Mouse (Mus musculus) heart, embryonic 14.5 days (tissue): Measurements from ENCODE around the gene Krt33a. TPM values are rescaled to one million over a fixed set of nuclear protein-coding genes. Genes with fewer than 3 reads are reported as not detected.

Experiments
- ATAC-seq: fragments of 200-750 bp; cut with Nextera tagmentation; 2 replicates; pipeline ENCODE4 v1.8.0; 2017; ENCODE audit warnings: low read depth, moderate TSS enrichment; ENCODE audit not compliant: insufficient number of reproducible peaks, insufficient read depth, low FRiP score
- H3K27ac ChIP-seq, 2 experiments: fragments of 200-500 bp in 1 of 2; fragments of 300-500 bp in 1 of 2; sonication (generic) in 1 of 2; replicated peaks in 1 of 2; 2 replicates each; pipeline ENCODE4 v1.5.1; 2012 to 2014; ENCODE audit warnings: low read depth in 2 of 2, low read length in 2 of 2, control low read depth in 1 of 2, mild to moderate bottlenecking in 1 of 2, mixed read lengths in 1 of 2; ENCODE audit not compliant: control insufficient read depth in 1 of 2, insufficient read depth in 1 of 2
- H3K27me3 ChIP-seq: fragments of 300-500 bp; sonication (generic); 2 replicates; pipeline ENCODE4 v1.6.1; 2014; ENCODE audit warnings: mild to moderate bottlenecking, low read length, control low read depth; ENCODE audit not compliant: control insufficient read depth, insufficient read depth
- H3K36me3 ChIP-seq: fragments of 300-500 bp; sonication (generic); 2 replicates; pipeline ENCODE4 v1.6.1; 2014; ENCODE audit warnings: mild to moderate bottlenecking, control low read depth, low read length, mixed read lengths; ENCODE audit not compliant: control insufficient read depth, insufficient read depth
- H3K4me1 ChIP-seq, 2 experiments: fragments of 200-500 bp in 1 of 2; fragments of 300-500 bp in 1 of 2; sonication (generic) in 1 of 2; 2 replicates each; pipeline ENCODE4 v1.6.1; 2012 to 2014; ENCODE audit warnings: low read length in 2 of 2, control low read depth in 1 of 2, mixed read lengths in 1 of 2; ENCODE audit not compliant: control insufficient read depth in 2 of 2, insufficient read depth in 2 of 2
- H3K4me2 ChIP-seq: fragments of 300-500 bp; sonication (generic); 2 replicates; pipeline ENCODE4 v1.6.1; 2014; ENCODE audit warnings: mild to moderate bottlenecking, low read length
- H3K4me3 ChIP-seq, 2 experiments: fragments of 200-500 bp in 1 of 2; fragments of 300-500 bp in 1 of 2; sonication (generic) in 1 of 2; 2 replicates each; pipeline ENCODE4 v1.5.1; 2012 to 2014; ENCODE audit warnings: low read length in 2 of 2, mild to moderate bottlenecking in 2 of 2, control low read depth in 1 of 2, low read depth in 1 of 2, moderate library complexity in 1 of 2; ENCODE audit not compliant: control insufficient read depth in 1 of 2, insufficient read depth in 1 of 2
- H3K9ac ChIP-seq: fragments of 300-500 bp; sonication (generic); 2 replicates; pipeline ENCODE4 v1.6.1; 2014; ENCODE audit warnings: mild to moderate bottlenecking, low read length
- H3K9me3 ChIP-seq: fragments of 300-500 bp; sonication (generic); 2 replicates; pipeline ENCODE4 v1.6.1; 2016; ENCODE audit warnings: low read length, control low read depth; ENCODE audit not compliant: control insufficient read depth
- WGBS: fragments of 180-500 bp; shearing (Covaris S2); extraction: QIAGEN DNeasy Blood & Tissue Kit; methylation state at CpG from one replicate; pipeline ENCODE4 v1.1.7; 2014; 5-methylcytosine and 5-hydroxymethylcytosine counted together
- polyA plus RNA-seq: library from polyadenylated mRNA; unstranded; fragments of >200 nt; fragmentation: Nextera tagmentation; extraction: Ambion mirVana; gene quantifications from 2 replicates; pipeline ENCODE4 v1.2.1, GENCODE M21; 2014

The Krt33a gene
- polyA plus RNA-seq, 1 experiment from 2014 or later = not detected

DNA sequence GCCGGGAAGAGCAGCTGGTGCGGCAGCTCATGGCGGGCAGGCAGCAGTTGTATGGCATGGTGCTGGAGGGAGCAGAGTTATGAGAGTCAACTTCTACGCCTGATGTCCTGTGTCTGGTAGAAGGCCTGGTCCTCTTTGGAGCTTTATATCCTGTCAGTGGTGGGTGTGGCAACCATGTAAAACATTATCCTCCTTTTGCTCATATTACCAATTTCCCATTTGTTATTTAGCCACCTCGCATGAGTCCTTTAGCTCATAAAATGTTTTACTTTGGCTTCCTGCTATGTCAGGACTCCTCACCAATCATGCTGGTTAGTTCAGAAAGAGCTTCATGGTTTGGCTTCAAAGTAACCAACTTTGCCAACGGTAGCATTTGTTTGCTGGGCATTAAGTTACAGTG, 13.8 kb upstream of the Krt33a start, which contains the start of gene Krt33b:
TSS of gene Krt33b (minus strand) at position 101 of the 400 bp plus-strand sequence.
- Histone ChIP-seq H3K27ac (no peak within 1 kb of the TSS), H3K4me3 (no peak within 1 kb of the TSS), H3K4me2 (no peak within 1 kb of the TSS), H3K27me3 (no peaks in the 10 kb centered on the region), H3K36me3 (no peaks in the 10 kb centered on the region), H3K9ac (no peak within 1 kb of the TSS), H3K9me3 (no peaks in the 10 kb centered on the region), H3K4me1 (no peaks in the 10 kb centered on the region)
- ATAC-seq = no peak
- 87% methylated on average over 6 of the region's 6 CpGs for WGBS

DNA sequence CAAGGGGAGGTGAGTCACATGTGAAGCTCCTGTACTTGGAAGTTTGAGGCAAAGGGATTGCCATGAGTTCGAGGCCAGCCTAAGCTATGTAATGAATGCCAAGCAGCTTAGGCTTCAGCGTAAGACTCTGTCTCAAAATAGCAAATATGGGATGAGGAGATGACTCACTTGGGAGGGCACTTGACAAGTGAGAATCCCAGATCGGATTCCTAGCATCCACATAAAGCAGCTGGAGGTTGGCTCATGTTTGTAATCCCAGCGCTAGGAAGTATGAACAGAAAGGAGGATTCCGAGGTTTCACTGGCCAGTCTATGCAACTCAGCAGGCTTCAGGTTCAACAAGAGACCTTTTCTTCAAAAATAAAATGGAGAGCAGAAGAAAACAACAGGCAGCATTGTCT, 5.4 kb upstream of the Krt33a start:
- no peak overlapping the region for H3K9ac ChIP-seq
- no peak overlapping the region for H3K27ac ChIP-seq
- WGBS = 51% methylated on average over 5 of the region's 5 CpGs
- H3K27me3 ChIP-seq = no peaks in the 10 kb centered on the region
- no peak for ATAC-seq
- no peaks in the 10 kb centered on the region for H3K36me3 ChIP-seq
- H3K9me3 ChIP-seq = no peaks in the 10 kb centered on the region
- no peaks in the 10 kb centered on the region for H3K4me1 ChIP-seq
- H3K4me2 ChIP-seq = no peak overlapping the region
- no peak overlapping the region for H3K4me3 ChIP-seq

DNA sequence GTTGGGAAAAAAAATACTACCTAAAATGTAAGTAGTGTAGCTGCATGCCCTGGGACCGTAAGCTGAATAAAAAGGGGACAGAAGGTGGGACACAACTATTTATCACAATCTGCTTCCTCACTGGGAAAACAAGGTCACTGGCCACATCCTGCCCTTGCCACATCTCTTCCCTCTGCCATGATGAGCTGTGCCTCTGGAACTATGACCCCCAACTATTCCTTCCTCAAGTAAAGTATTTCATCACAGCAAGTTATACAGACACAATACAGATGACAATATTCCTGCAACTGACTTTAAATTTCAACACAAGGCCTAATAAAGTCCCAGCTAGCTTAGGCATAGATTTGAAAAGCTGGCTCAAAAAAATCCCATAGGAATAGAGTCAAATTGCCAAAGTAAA, 3.5 kb upstream of the Krt33a start:
- no peaks in the 10 kb centered on the region for H3K4me1 ChIP-seq

DNA sequence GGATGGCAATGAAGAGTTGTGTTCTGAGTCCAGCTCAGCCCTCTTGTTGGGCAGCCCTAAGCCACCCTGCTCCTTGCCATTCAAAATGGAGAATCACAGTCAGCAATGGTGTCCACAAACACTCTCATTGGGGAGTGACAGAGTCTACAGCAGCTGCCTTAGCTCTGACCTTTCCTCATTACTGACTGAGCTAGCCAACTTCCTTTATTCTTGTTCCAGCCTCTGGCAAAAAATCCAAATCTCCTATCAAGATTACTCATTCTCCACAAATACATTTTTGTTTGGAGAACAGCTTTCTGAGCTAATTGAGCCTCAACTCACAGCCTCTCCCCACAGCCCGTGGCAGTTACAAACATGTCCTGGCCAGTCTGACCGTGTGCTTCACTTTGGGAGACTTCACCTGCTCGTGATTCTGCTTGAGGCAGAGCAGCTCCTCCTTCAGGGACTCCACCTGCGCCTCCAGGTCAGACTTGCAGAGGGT, 2.3 kb downstream of the Krt33a start:
- ATAC-seq = no peak
- Histone ChIP-seq H3K27me3 (no peaks in the 10 kb centered on the region), H3K27ac (no peak overlapping the region), H3K9ac (no peak overlapping the region), H3K4me1 (no peaks in the 10 kb centered on the region), H3K4me3 (no peak overlapping the region), H3K36me3 (no peaks in the 10 kb centered on the region), H3K4me2 (no peak overlapping the region), H3K9me3 (no peaks in the 10 kb centered on the region)
- WGBS = 74% methylated on average over 4 of the region's 4 CpGs

More for the DNA sequence above, 3.5 kb upstream of the Krt33a start:
- Histone ChIP-seq H3K9ac (no peak overlapping the region), H3K4me2 (no peak overlapping the region), H3K9me3 (no peaks in the 10 kb centered on the region), H3K36me3 (no peaks in the 10 kb centered on the region), H3K27me3 (no peaks in the 10 kb centered on the region), H3K27ac (no peak overlapping the region), H3K4me3 (no peak overlapping the region)
- 66% methylated on average over 1 of the region's 1 CpGs for WGBS
- ATAC-seq = no peak

DNA sequence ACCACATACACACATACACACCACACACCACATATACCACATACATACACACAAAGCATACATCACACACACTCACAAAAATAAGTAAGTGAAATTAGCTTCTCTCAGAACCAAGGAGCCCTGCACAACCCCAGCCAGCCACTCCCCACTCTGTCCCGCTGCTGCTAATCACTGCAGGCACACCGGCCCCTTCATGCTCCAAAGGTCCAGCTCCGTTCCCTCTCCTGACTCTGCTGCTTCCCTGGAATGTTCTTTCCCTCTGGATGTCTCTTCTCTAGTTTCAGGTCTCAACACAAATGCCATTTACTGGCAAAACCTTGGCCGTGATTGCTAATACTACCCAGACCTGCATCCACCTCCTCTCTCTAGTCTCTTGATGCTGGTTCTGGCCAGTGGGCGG, 5.3 kb downstream of the Krt33a start:
- no peaks in the 10 kb centered on the region for H3K9me3 ChIP-seq
- ATAC-seq = no peak
- H3K27me3 ChIP-seq = no peaks in the 10 kb centered on the region
- H3K4me1 ChIP-seq = no peaks in the 10 kb centered on the region
- no peak overlapping the region for H3K4me3 ChIP-seq
- H3K36me3 ChIP-seq = no peaks in the 10 kb centered on the region
- WGBS = 73% methylated on average over 5 of the region's 5 CpGs
- H3K9ac ChIP-seq = no peak overlapping the region
- no peak overlapping the region for H3K4me2 ChIP-seq
- no peak overlapping the region for H3K27ac ChIP-seq

DNA sequence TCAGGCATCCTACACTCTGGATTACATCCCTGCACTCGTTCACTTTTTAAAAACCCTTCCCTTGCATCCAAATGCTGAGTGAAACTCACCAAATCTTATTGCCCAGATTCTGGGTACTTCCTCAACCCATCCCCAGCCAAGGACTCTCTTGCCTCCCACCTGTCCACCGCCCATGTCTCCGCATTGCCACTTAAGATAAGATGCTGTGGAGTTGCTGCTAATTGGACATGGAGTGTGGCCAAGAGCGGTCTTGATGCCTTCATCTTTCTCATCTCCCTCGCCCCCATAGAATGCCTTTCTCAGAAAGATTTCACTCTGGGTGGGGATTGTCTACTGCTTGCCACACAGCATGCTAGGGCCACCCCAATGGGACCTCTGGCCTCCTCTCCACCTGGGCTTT, 7.7 kb downstream of the Krt33a start:
- Histone ChIP-seq H3K9ac (no peak overlapping the region), H3K36me3 (no peaks in the 10 kb centered on the region), H3K27ac (no peak overlapping the region), H3K27me3 (no peaks in the 10 kb centered on the region), H3K4me3 (no peak overlapping the region), H3K9me3 (no peaks in the 10 kb centered on the region), H3K4me1 (no peaks in the 10 kb centered on the region), H3K4me2 (no peak overlapping the region)
- ATAC-seq = no peak
- 66% methylated on average over 5 of the region's 5 CpGs for WGBS

DNA sequence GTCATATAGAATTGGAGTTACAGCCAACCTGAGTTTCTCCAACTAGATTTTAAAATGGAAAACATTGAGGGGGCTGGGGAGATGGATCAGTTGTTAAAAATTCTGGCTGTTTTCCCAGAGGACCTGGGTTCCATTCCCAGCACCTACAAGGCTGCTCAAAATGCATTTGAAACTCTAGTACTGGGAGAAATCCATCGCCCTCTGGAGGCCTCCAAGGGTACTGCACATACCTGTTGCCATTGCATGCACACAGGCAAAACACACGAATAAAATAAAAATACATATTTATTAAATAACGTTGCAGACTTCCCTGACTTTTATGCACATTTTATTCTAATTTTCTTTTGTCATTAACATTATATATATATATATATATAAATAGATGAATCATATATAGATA, 9.4 kb downstream of the Krt33a start:
- Histone ChIP-seq H3K27me3 (no peaks in the 10 kb centered on the region), H3K4me1 (no peaks in the 10 kb centered on the region), H3K27ac (no peak overlapping the region), H3K9ac (no peak overlapping the region), H3K4me3 (no peak overlapping the region), H3K4me2 (no peak overlapping the region), H3K36me3 (no peaks in the 10 kb centered on the region), H3K9me3 (peaks cover 7% of the 10 kb centered on the region; the same call in 1 of the 2 replicates)
- ATAC-seq = no peak
- 49% methylated on average over 3 of the region's 3 CpGs for WGBS

DNA sequence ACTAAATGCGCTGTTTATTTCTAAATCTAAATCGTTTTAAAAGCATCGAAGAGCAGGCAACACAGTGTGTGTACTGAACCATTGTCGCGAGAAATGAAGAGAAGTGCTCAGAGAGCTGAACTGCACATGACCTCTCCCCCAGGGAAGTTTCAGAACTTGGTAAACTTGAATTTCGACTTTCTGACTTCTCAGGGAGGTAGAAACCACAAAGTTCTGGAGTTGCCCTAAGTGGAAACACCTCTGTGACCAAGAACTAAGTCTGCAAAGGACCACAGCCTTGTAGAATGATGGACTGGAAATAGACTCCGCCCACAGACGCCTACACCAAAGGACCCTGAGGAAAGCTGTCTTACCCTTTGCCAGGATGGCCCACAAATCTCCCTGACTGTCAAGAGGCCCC, 10.1 kb downstream of the Krt33a start:
- Histone ChIP-seq H3K4me2 (no peak overlapping the region), H3K4me3 (no peak overlapping the region), H3K9ac (no peak overlapping the region), H3K27ac (no peak overlapping the region), H3K27me3 (no peaks in the 10 kb centered on the region), H3K4me1 (no peaks in the 10 kb centered on the region), H3K9me3 (peaks cover 10% of the 10 kb centered on the region; the same call in 1 of the 2 replicates), H3K36me3 (no peaks in the 10 kb centered on the region)
- no peak for ATAC-seq
- WGBS = 88% methylated on average over 8 of the region's 8 CpGs
